8 mouse cellular contexts compared by ENCODE assay signal in genomic region chr19:44755693-44756420, GRCm38 (mm10). TPM values are rescaled to one million over a fixed set of nuclear protein-coding genes. Genes with fewer than 3 reads are reported as not detected.
DNase-seq lines count a peak whose midpoint lies in the region; ATAC-seq and TF ChIP-seq lines count a peak whose summit lies in the region.

TSS of gene Pax2 (plus strand) at chr19:44756045.

- H3K9me3 ChIP-seq in lung, embryonic 14.5 days (ENCODE audit: low read depth, low read length): no peaks in the 10 kb centered on the region
- H3K9me3 ChIP-seq in forebrain, embryonic 11.5 days (ENCODE audit: control insufficient read depth, low read length): no peaks in the 10 kb centered on the region
- no peaks in the 10 kb centered on the region for H3K9me3 ChIP-seq in intestine, embryonic 14.5 days (ENCODE audit: control insufficient read depth, low read length)
- H3K9me3 ChIP-seq in midbrain, embryonic 10.5 days (replicated peaks): no peaks in the 10 kb centered on the region

- DNase-seq in lung, embryonic 14.5 days: peak; percentile 70
- DNase-seq in lung, postnatal 36 days: no peak
- peak; percentile 77 for DNase-seq in forebrain, embryonic 11.5 days (ENCODE audit: low spot score)
- DNase-seq in intestine, embryonic 14.5 days (ENCODE audit: low spot score): peak; percentile 73
- DNase-seq in midbrain, embryonic 10.5 days (ENCODE audit: low spot score): peak; percentile 72
- DNase-seq in right cerebral cortex, adult 2 months (ENCODE audit: low spot score in 2 of 2): no peak
- no peak for DNase-seq in gastrocnemius, postnatal 36 days
- DNase-seq in adipocyte (ENCODE audit: low spot score): no peak

- under 1% methylated on average over 52 of the region's 52 CpGs for whole genome bisulfite sequencing in lung, embryonic 14.5 days
- WGBS in forebrain, embryonic 11.5 days: under 1% methylated on average over 51 of the region's 52 CpGs
- WGBS in intestine, embryonic 14.5 days: under 1% methylated on average over 48 of the region's 52 CpGs
- under 1% methylated on average over 52 of the region's 52 CpGs for WGBS in midbrain, embryonic 10.5 days

- peak within 1 kb of the TSS; percentile 62 for H3K4me2 ChIP-seq in lung, embryonic 14.5 days
- peak within 1 kb of the TSS; percentile 77 for H3K4me2 ChIP-seq in forebrain, embryonic 11.5 days (ENCODE audit: low read depth, low read length, severe bottlenecking)
- H3K4me2 ChIP-seq in intestine, embryonic 14.5 days (ENCODE audit: low read length): peak within 1 kb of the TSS; percentile 52

- no peak for ATAC-seq in lung, embryonic 14.5 days (ENCODE audit: insufficient read depth)
- ATAC-seq in forebrain, embryonic 11.5 days (replicated peaks; ENCODE audit: low FRiP score): peak; percentile 39; the same call in 1 of the 2 replicates
- no peak for ATAC-seq in intestine, embryonic 14.5 days (replicated peaks; ENCODE audit: low FRiP score, low TSS enrichment, low read depth)

- peak within 1 kb of the TSS; percentile 35 for H3K4me3 ChIP-seq in lung, embryonic 14.5 days (ENCODE audit: low read depth, low read length)
- H3K4me3 ChIP-seq in forebrain, embryonic 11.5 days (ENCODE audit: low read depth, low read length): peak within 1 kb of the TSS; percentile 38
- peak within 1 kb of the TSS; percentile 35 for H3K4me3 ChIP-seq in intestine, embryonic 14.5 days (ENCODE audit: low read depth, low read length)
- H3K4me3 ChIP-seq in midbrain, embryonic 10.5 days: peak within 1 kb of the TSS; percentile 61

- H3K4me1 ChIP-seq in lung, embryonic 14.5 days (ENCODE audit: insufficient read depth): 0 out of 2 replicates have a peak, but pooled peaks cover 5% of the 10 kb centered on the region
- peaks cover 25% of the 10 kb centered on the region for H3K4me1 ChIP-seq in forebrain, embryonic 11.5 days (replicated peaks; ENCODE audit: control insufficient read depth, insufficient read depth, low read length)
- H3K4me1 ChIP-seq in intestine, embryonic 14.5 days (replicated peaks; ENCODE audit: control insufficient read depth, insufficient read depth, low read length): peaks cover 9% of the 10 kb centered on the region; the same call in 1 of the 2 replicates
- peaks cover 82% of the 10 kb centered on the region for H3K4me1 ChIP-seq in midbrain, embryonic 10.5 days

- no peaks in the 10 kb centered on the region for H3K36me3 ChIP-seq in lung, embryonic 14.5 days (ENCODE audit: insufficient read depth)
- no peaks in the 10 kb centered on the region for H3K36me3 ChIP-seq in forebrain, embryonic 11.5 days (ENCODE audit: control insufficient read depth, insufficient read depth, low read length)
- no peaks in the 10 kb centered on the region for H3K36me3 ChIP-seq in intestine, embryonic 14.5 days (ENCODE audit: control insufficient read depth, insufficient read depth, low read length)
- no peaks in the 10 kb centered on the region for H3K36me3 ChIP-seq in midbrain, embryonic 10.5 days

- H3K27ac ChIP-seq in lung, embryonic 14.5 days (ENCODE audit: low read depth): no peak within 1 kb of the TSS
- no peak within 1 kb of the TSS for H3K27ac ChIP-seq in forebrain, embryonic 11.5 days (ENCODE audit: low read depth, low read length)
- no peak within 1 kb of the TSS for H3K27ac ChIP-seq in intestine, embryonic 14.5 days (ENCODE audit: low read depth)
- peak within 1 kb of the TSS; percentile 69 for H3K27ac ChIP-seq in midbrain, embryonic 10.5 days (replicated peaks)

- H3K9ac ChIP-seq in lung, embryonic 14.5 days: peak within 1 kb of the TSS; percentile 9; the same call in 1 of the 2 replicates
- H3K9ac ChIP-seq in forebrain, embryonic 11.5 days (ENCODE audit: low read length): peak within 1 kb of the TSS; percentile 23
- H3K9ac ChIP-seq in intestine, embryonic 14.5 days (ENCODE audit: low read length): no peak within 1 kb of the TSS

- H3K27me3 ChIP-seq in lung, embryonic 14.5 days (ENCODE audit: insufficient read depth, low read length): peaks cover 99% of the 10 kb centered on the region
- peaks cover 89% of the 10 kb centered on the region for H3K27me3 ChIP-seq in forebrain, embryonic 11.5 days (ENCODE audit: control insufficient read depth, insufficient read depth, low read length)
- H3K27me3 ChIP-seq in intestine, embryonic 14.5 days (replicated peaks; ENCODE audit: control insufficient read depth, insufficient read depth, low read length): peaks cover 100% of the 10 kb centered on the region
- H3K27me3 ChIP-seq in midbrain, embryonic 10.5 days (ENCODE audit: low read depth, poor library complexity, severe bottlenecking): peaks cover 100% of the 10 kb centered on the region

- no peak for TF ChIP-seq CTCF in lung, embryonic 14.5 days (IDR thresholded peaks at IDR 0.05; ENCODE audit: low read depth)

- intact Hi-C loops in gastrocnemius, postnatal 36 days (cut with DNase I): loop anchor here (5.0 kb wide), 2 partner anchors 131 to 174 kb away; no protein-coding TSS in a partner anchor

RNA-seq across cellular contexts. Expression of gene Pax2, which starts in this region (rescaled TPM):
- polyA plus RNA-seq in lung, embryonic 14.5 days (2014; fragmentation: Nextera tagmentation; extraction: Ambion mirVana): 0.07 TPM in 1 of 2 replicates, not detected in the other
- 0.20 and 0.39 TPM in 2 replicates for polyA plus RNA-seq in forebrain, embryonic 11.5 days (2014; fragmentation: Nextera tagmentation; extraction: Ambion mirVana)
- polyA plus RNA-seq in intestine, embryonic 14.5 days (2014; fragmentation: Nextera tagmentation; extraction: Ambion mirVana): 0.05 TPM in 1 of 2 replicates, not detected in the other
- 0.60 and 1.1 TPM in 2 replicates for polyA plus RNA-seq in midbrain, embryonic 10.5 days (2016; fragmentation: Nextera tagmentation; extraction: Ambion mirVana)
- total RNA-seq in gastrocnemius, postnatal 36 days (2021): not detected

Comparison
In these comparisons a context has a peak if more than half of its experiments do, and no peak if none do; other contexts are left out.
1. Peak in DNase-seq, H3K4me3 ChIP-seq, H3K9ac ChIP-seq and H3K4me2 ChIP-seq in lung, embryonic 14.5 days; RNA of the gene not detected or under 1 TPM.
2. Peak in DNase-seq, ATAC-seq, H3K4me3 ChIP-seq, H3K9ac ChIP-seq and H3K4me2 ChIP-seq in forebrain, embryonic 11.5 days; RNA of the gene not detected or under 1 TPM.
3. Peak in DNase-seq, H3K4me3 ChIP-seq and H3K4me2 ChIP-seq in intestine, embryonic 14.5 days; RNA of the gene not detected or under 1 TPM.